ENCODE assay signal across 8 mouse cellular contexts in the genomic region with DNA sequence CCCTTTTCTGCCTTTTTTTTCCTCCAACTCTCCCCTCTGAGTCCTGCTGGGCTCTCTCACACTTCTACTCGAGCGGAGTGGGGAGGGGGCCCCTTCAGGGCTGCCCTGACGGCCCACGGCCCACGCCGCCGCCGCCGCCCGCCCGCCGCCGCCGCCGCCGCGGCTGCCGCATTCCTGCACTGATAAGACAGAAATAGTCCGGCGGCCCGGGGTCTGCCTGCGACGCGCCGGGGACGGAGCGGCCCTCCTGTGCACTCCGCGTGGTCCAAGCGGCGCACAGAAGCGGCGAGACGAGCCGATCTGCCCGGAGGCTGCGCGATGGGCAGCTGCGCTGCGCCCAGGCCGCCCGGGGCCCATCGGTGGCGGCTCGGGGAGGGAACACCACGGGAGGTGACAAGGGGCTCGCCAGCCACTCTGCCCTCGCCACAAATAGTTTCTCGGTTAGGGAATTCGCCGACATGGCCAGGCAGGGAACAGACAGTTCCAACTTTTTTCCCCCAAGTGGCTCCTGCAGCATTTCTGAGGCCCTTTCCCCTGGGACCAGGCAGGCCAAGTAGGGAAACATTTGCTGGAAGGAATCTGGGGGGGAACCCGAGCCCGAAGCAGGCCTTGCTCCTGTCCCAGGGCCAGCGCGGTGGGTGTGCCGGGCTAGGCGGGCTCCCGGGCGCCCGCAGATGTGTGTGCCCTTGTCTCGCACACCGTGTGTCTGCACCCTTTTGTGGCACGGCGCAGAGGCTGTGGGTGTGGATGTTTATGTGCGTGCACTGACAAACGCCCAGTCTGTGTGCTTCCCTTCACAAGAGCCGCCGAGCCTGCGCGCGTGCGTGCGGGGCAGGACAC. TPM values are rescaled to one million over a fixed set of nuclear protein-coding genes. Genes with fewer than 3 reads are reported as not detected.
DNase-seq lines count a peak whose midpoint lies in the region; ATAC-seq and TF ChIP-seq lines count a peak whose summit lies in the region.

No protein-coding gene starts in this region.

- peak; percentile 45 for ATAC-seq in forebrain, postnatal 0 days
- peak; percentile 27 for ATAC-seq in hindbrain, embryonic 13.5 days (ENCODE audit: low FRiP score)
- peak; percentile 29; the same call in 1 of the 2 replicates for ATAC-seq in midbrain, postnatal 0 days (ENCODE audit: low FRiP score)

- peak overlapping the region; percentile 68 for H3K9ac ChIP-seq in forebrain, postnatal 0 days
- H3K9ac ChIP-seq in hindbrain, embryonic 13.5 days, result peak overlapping the region; percentile 92
- H3K9ac ChIP-seq in midbrain, postnatal 0 days (replicated peaks; ENCODE audit: low read length, poor library complexity, severe bottlenecking), result peak overlapping the region; percentile 67

- TF ChIP-seq CTCF in forebrain, postnatal 0 days (IDR thresholded peaks at IDR 0.05; ENCODE audit: low read depth), result no peak
- no peak for TF ChIP-seq CTCF in midbrain, postnatal 0 days (IDR thresholded peaks at IDR 0.05)

- peak; percentile 55 for DNase-seq in cerebellum, adult 11-12 months
- no peak for DNase-seq in cerebellum, adult 8-10 months
- DNase-seq in adrenal gland, postnatal 4 days (ENCODE audit: low spot score in 2 of 2), result peak; percentile 50 to 57
- DNase-seq in forebrain, postnatal 0 days, result peak; percentile 82
- DNase-seq in liver, result peak; percentile 56
- peak; percentile 82 for DNase-seq in midbrain, postnatal 0 days (ENCODE audit: low spot score)
- DNase-seq in urinary bladder, postnatal 25 days (ENCODE audit: low spot score), result peak; percentile 66

- no peaks in the 10 kb centered on the region for H3K36me3 ChIP-seq in forebrain, postnatal 0 days (ENCODE audit: insufficient read depth)
- no peaks in the 10 kb centered on the region for H3K36me3 ChIP-seq in hindbrain, embryonic 13.5 days
- no peaks in the 10 kb centered on the region for H3K36me3 ChIP-seq in midbrain, postnatal 0 days (ENCODE audit: insufficient read depth, low read length)

- no peaks in the 10 kb centered on the region for H3K9me3 ChIP-seq in forebrain, postnatal 0 days (ENCODE audit: low read length)
- no peaks in the 10 kb centered on the region for H3K9me3 ChIP-seq in hindbrain, embryonic 13.5 days
- no peaks in the 10 kb centered on the region for H3K9me3 ChIP-seq in midbrain, postnatal 0 days (ENCODE audit: low read length)

- under 1% methylated on average over 73 of the region's 73 CpGs for WGBS in forebrain, postnatal 0 days
- under 1% methylated on average over 73 of the region's 73 CpGs for WGBS in hindbrain, embryonic 13.5 days
- 1% methylated on average over 63 of the region's 73 CpGs for WGBS in midbrain, postnatal 0 days

- peak overlapping the region; percentile 49 for H3K4me3 ChIP-seq in forebrain, postnatal 0 days (ENCODE audit: low read depth, low read length)
- peak overlapping the region; percentile 60 for H3K4me3 ChIP-seq in hindbrain, embryonic 13.5 days
- peak overlapping the region; percentile 55 for H3K4me3 ChIP-seq in midbrain, postnatal 0 days (ENCODE audit: low read depth, low read length)

- H3K27ac ChIP-seq in forebrain, postnatal 0 days (ENCODE audit: low read depth, low read length), result peak overlapping the region; percentile 95
- H3K27ac ChIP-seq in hindbrain, embryonic 13.5 days, result peak overlapping the region; percentile 99
- peak overlapping the region; percentile 98 for H3K27ac ChIP-seq in midbrain, postnatal 0 days (ENCODE audit: low read depth, low read length)

- no peaks in the 10 kb centered on the region for H3K27me3 ChIP-seq in forebrain, postnatal 0 days (ENCODE audit: insufficient read depth, low read length)
- 0 out of 2 replicates have a peak, but pooled peaks cover 3% of the 10 kb centered on the region for H3K27me3 ChIP-seq in hindbrain, embryonic 13.5 days
- no peaks in the 10 kb centered on the region for H3K27me3 ChIP-seq in midbrain, postnatal 0 days (ENCODE audit: insufficient read depth, low read length)

- H3K4me1 ChIP-seq in forebrain, postnatal 0 days (ENCODE audit: insufficient read depth), result peaks cover 47% of the 10 kb centered on the region
- H3K4me1 ChIP-seq in hindbrain, embryonic 13.5 days (replicated peaks), result peaks cover 87% of the 10 kb centered on the region
- peaks cover 57% of the 10 kb centered on the region for H3K4me1 ChIP-seq in midbrain, postnatal 0 days (ENCODE audit: insufficient read depth, low read length)

- H3K4me2 ChIP-seq in forebrain, postnatal 0 days (ENCODE audit: low read depth), result peak overlapping the region; percentile 98
- peak overlapping the region; percentile 92 for H3K4me2 ChIP-seq in hindbrain, embryonic 13.5 days
- H3K4me2 ChIP-seq in midbrain, postnatal 0 days (ENCODE audit: low read depth, low read length, poor library complexity, severe bottlenecking), result peak overlapping the region; percentile 97

RNA-seq across cellular contexts. Expression of a gene that starts 15.6 kb away (rescaled TPM):
- 10 to 100 TPM; 59.1 to 68.4 TPM for total RNA-seq in adrenal gland, postnatal 4 days (2021)
- 25.0 and 33.5 TPM in 2 replicates for total RNA-seq in forebrain, postnatal 0 days (2014; rRNA removed)
- 18.7 and 21.3 TPM in 2 replicates for polyA plus RNA-seq in forebrain, postnatal 0 days (2015; fragmentation: Nextera tagmentation; extraction: Ambion mirVana)
- polyA plus RNA-seq in hindbrain, embryonic 13.5 days (2015; fragmentation: Nextera tagmentation; extraction: Ambion mirVana), result 17.4 and 19.9 TPM in 2 replicates
- total RNA-seq in midbrain, postnatal 0 days (2014; rRNA removed), result 31.3 and 32.8 TPM in 2 replicates
- 25.5 and 26.3 TPM in 2 replicates for polyA plus RNA-seq in midbrain, postnatal 0 days (2015; fragmentation: Nextera tagmentation; extraction: Ambion mirVana)

RNA-seq across cellular contexts. Expression of a gene that starts 22.1 kb away (rescaled TPM):
- 10 to 100 TPM; 27.9 to 30.6 TPM for total RNA-seq in adrenal gland, postnatal 4 days (2021)
- 265 and 272 TPM in 2 replicates for total RNA-seq in forebrain, postnatal 0 days (2014; rRNA removed)
- polyA plus RNA-seq in forebrain, postnatal 0 days (2015; fragmentation: Nextera tagmentation; extraction: Ambion mirVana), result 162 and 168 TPM in 2 replicates
- 86.2 and 87.6 TPM in 2 replicates for polyA plus RNA-seq in hindbrain, embryonic 13.5 days (2015; fragmentation: Nextera tagmentation; extraction: Ambion mirVana)
- total RNA-seq in midbrain, postnatal 0 days (2014; rRNA removed), result 279 and 347 TPM in 2 replicates
- 187 and 189 TPM in 2 replicates for polyA plus RNA-seq in midbrain, postnatal 0 days (2015; fragmentation: Nextera tagmentation; extraction: Ambion mirVana)

RNA-seq across cellular contexts. Expression of a gene that starts 24.9 kb away (rescaled TPM):
- total RNA-seq in adrenal gland, postnatal 4 days (2021), result 10 to 100 TPM; 54.7 to 59.8 TPM
- total RNA-seq in forebrain, postnatal 0 days (2014; rRNA removed), result 59.8 and 66.2 TPM in 2 replicates
- polyA plus RNA-seq in forebrain, postnatal 0 days (2015; fragmentation: Nextera tagmentation; extraction: Ambion mirVana), result 73.7 and 80.8 TPM in 2 replicates
- polyA plus RNA-seq in hindbrain, embryonic 13.5 days (2015; fragmentation: Nextera tagmentation; extraction: Ambion mirVana), result 91.6 and 92.3 TPM in 2 replicates
- 55.9 and 57.0 TPM in 2 replicates for total RNA-seq in midbrain, postnatal 0 days (2014; rRNA removed)
- 58.2 and 62.3 TPM in 2 replicates for polyA plus RNA-seq in midbrain, postnatal 0 days (2015; fragmentation: Nextera tagmentation; extraction: Ambion mirVana)

RNA-seq across cellular contexts. Expression of a gene that starts 45.5 kb away (rescaled TPM):
- total RNA-seq in adrenal gland, postnatal 4 days (2021), result under 1 TPM in 1 of 2 experiments, not detected in 1; 0.11 TPM
- not detected in 2 replicates for total RNA-seq in forebrain, postnatal 0 days (2014; rRNA removed)
- polyA plus RNA-seq in forebrain, postnatal 0 days (2015; fragmentation: Nextera tagmentation; extraction: Ambion mirVana), result 0.11 TPM in 1 of 2 replicates, not detected in the other
- polyA plus RNA-seq in hindbrain, embryonic 13.5 days (2015; fragmentation: Nextera tagmentation; extraction: Ambion mirVana), result 0.12 and 0.19 TPM in 2 replicates
- not detected in 2 replicates for total RNA-seq in midbrain, postnatal 0 days (2014; rRNA removed)
- not detected in 2 replicates for polyA plus RNA-seq in midbrain, postnatal 0 days (2015; fragmentation: Nextera tagmentation; extraction: Ambion mirVana)
